Mouse (Mus musculus): Measurements from ENCODE around the gene Lama5. TPM values are rescaled to one million over a fixed set of nuclear protein-coding genes. Genes with fewer than 3 reads are reported as not detected.
A peak's percentile ranks its signal among the peaks of the same experiment; 100 is the strongest.
"Not testable (repeated sequence)": the region's sequence is repeated elsewhere in the genome, so short reads cannot be mapped to it uniquely, and the experiment has no call there.

Lama5 gene
- polyA plus RNA-seq, 2 experiments from 2014 or later = 0.28 to 0.59 TPM

GRCm38 (mm10) chr2:180196610-180197322, 28.9 kb downstream of the Lama5 start:
- no peak for ATAC-seq

- no peak for ATAC-seq
Observed at GRCm38 (mm10) chr2:180187362-180187761, 38.3 kb downstream of the Lama5 start.

- no peak for ATAC-seq
Observed at GRCm38 (mm10) chr2:180185686-180186085, 40.0 kb downstream of the Lama5 start.

GRCm38 (mm10) chr2:180184752-180185109, 40.9 kb downstream of the Lama5 start:
- ATAC-seq = no peak

- no peak for ATAC-seq
Observed at GRCm38 (mm10) chr2:180184011-180184751, 41.5 kb downstream of the Lama5 start.

GRCm38 (mm10) chr2:180181542-180181941, 44.1 kb downstream of the Lama5 start:
- ATAC-seq = no peak

- no peak for ATAC-seq
Observed at GRCm38 (mm10) chr2:180175725-180176124, 49.9 kb downstream of the Lama5 start.

- ATAC-seq = no peak
Observed at GRCm38 (mm10) chr2:180174121-180174520, 51.5 kb downstream of the Lama5 start.

- not testable (repeated sequence) for ATAC-seq
Observed at GRCm38 (mm10) chr2:180173711-180174110, 51.9 kb downstream of the Lama5 start.

- no peak for ATAC-seq
Observed at GRCm38 (mm10) chr2:180173163-180173562, 52.5 kb downstream of the Lama5 start.

- no peak for ATAC-seq
Observed at GRCm38 (mm10) chr2:180172152-180172551, 53.5 kb downstream of the Lama5 start.

GRCm38 (mm10) chr2:180171522-180172070, 54.1 kb downstream of the Lama5 start:
- peak; percentile 18 for ATAC-seq

- ATAC-seq = peak; percentile 94
Observed at GRCm38 (mm10) chr2:180170806-180171521, 54.7 kb downstream of the Lama5 start, which contains the start of gene Adrm1. Adrm1 (plus strand) TSS chr2:180171485.

GRCm38 (mm10) chr2:180170151-180170805, 55.4 kb downstream of the Lama5 start:
- no peak for ATAC-seq

GRCm38 (mm10) chr2:180166869-180167268, 58.8 kb downstream of the Lama5 start:
- ATAC-seq = no peak

- ATAC-seq = no peak
Observed at GRCm38 (mm10) chr2:180165855-180166254, 59.8 kb downstream of the Lama5 start.

- ATAC-seq = no peak
Observed at GRCm38 (mm10) chr2:180158627-180159026, 67.0 kb downstream of the Lama5 start.

- ATAC-seq = no peak
Observed at GRCm38 (mm10) chr2:180154796-180155195, 70.9 kb downstream of the Lama5 start.

- no peak for ATAC-seq
Observed at GRCm38 (mm10) chr2:180148551-180148950, 77.1 kb downstream of the Lama5 start.

GRCm38 (mm10) chr2:180147379-180147778, 78.3 kb downstream of the Lama5 start:
- ATAC-seq = no peak

GRCm38 (mm10) chr2:180146091-180146490, 79.6 kb downstream of the Lama5 start:
- no peak for ATAC-seq

GRCm38 (mm10) chr2:180135414-180135813, 90.2 kb downstream of the Lama5 start:
- no peak for ATAC-seq
